Mouse (Mus musculus): Measurements from ENCODE around the gene Mmp19.

Gene Mmp19

DNA sequence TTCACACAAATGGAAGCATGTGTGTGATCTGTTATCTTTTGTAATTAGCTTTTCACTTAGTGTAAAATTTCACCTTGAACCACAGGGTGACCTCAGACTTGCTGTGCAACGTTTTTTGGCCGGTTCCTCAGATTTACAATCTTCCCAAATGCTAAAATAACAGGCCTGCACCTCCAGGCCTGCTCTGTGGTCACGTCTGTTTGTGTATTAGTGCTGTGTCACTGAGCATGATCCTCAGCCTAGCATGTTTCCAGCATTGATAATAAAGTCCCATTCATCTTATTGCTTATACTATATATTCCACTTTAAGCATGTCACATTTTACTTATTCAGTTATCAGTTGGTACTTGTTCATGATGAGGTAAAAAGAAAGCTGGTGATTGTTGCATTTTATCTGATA is 59.6 kb downstream of the Mmp19 start:
- DNase-seq (ENCODE audit: low spot score in 2 of 2), result no peak

All from heart, adult 9 months (tissue).